Mouse (Mus musculus) embryo, embryonic 10 days (tissue): Measurements from ENCODE around the gene Ina.
"Not testable (repeated sequence)": the region's sequence is repeated elsewhere in the genome, so short reads cannot be mapped to it uniquely, and the experiment has no call there.

ENCODE experiments used
- DNase-seq: peaks from one replicate; pipeline ENCODE4 v3.0.0-alpha.2; 2015; ENCODE audit warnings: low spot score

The Ina gene

GRCm38 (mm10) chr19:47014447-47015381, at the start of gene Ina, which contains the start of gene Nt5c2:
Gene Ina, plus strand, starts transcription at chr19:47014698.
Gene Nt5c2, minus strand, starts transcription at chr19:47015153.
- DNase-seq = peak; percentile 77

- no peak for DNase-seq
Observed at GRCm38 (mm10) chr19:46965496-46965895, 49.0 kb upstream of the Ina start.

- DNase-seq = no peak
Observed at GRCm38 (mm10) chr19:46966330-46966729, 48.2 kb upstream of the Ina start.

GRCm38 (mm10) chr19:46967861-46968260, 46.6 kb upstream of the Ina start:
- DNase-seq = no peak

GRCm38 (mm10) chr19:46968833-46969232, 45.7 kb upstream of the Ina start:
- DNase-seq = no peak

GRCm38 (mm10) chr19:46969286-46969985, 45.1 kb upstream of the Ina start:
- DNase-seq = no peak

GRCm38 (mm10) chr19:46970121-46970729, 44.3 kb upstream of the Ina start:
- no peak for DNase-seq

- peak; percentile 40 for DNase-seq
Observed at GRCm38 (mm10) chr19:46971051-46971689, 43.3 kb upstream of the Ina start.

- no peak for DNase-seq
Observed at GRCm38 (mm10) chr19:46971712-46972111, 42.8 kb upstream of the Ina start.

GRCm38 (mm10) chr19:46972159-46972558, 42.3 kb upstream of the Ina start:
- DNase-seq = no peak

GRCm38 (mm10) chr19:46975565-46975964, 38.9 kb upstream of the Ina start:
- no peak for DNase-seq

- no peak for DNase-seq
Observed at GRCm38 (mm10) chr19:46975997-46976396, 38.5 kb upstream of the Ina start.

- DNase-seq = no peak
Observed at GRCm38 (mm10) chr19:46976743-46977142, 37.8 kb upstream of the Ina start.

- peak; percentile 42 for DNase-seq
Observed at GRCm38 (mm10) chr19:46977460-46977859, 37.0 kb upstream of the Ina start.

GRCm38 (mm10) chr19:46978069-46978468, 36.4 kb upstream of the Ina start:
- not testable (repeated sequence) for DNase-seq

- no peak for DNase-seq
Observed at GRCm38 (mm10) chr19:46978920-46979780, 35.3 kb upstream of the Ina start.

- no peak for DNase-seq
Observed at GRCm38 (mm10) chr19:46979781-46980105, 34.8 kb upstream of the Ina start.

GRCm38 (mm10) chr19:46981462-46981861, 33.0 kb upstream of the Ina start:
- DNase-seq = no peak

GRCm38 (mm10) chr19:46983352-46983965, 31.0 kb upstream of the Ina start:
- DNase-seq = peak; percentile 31

- no peak for DNase-seq
Observed at GRCm38 (mm10) chr19:46983966-46984380, 30.5 kb upstream of the Ina start.
